Mouse (Mus musculus): ENCODE results near the gene Nipal1.

Gene Nipal1

DNA sequence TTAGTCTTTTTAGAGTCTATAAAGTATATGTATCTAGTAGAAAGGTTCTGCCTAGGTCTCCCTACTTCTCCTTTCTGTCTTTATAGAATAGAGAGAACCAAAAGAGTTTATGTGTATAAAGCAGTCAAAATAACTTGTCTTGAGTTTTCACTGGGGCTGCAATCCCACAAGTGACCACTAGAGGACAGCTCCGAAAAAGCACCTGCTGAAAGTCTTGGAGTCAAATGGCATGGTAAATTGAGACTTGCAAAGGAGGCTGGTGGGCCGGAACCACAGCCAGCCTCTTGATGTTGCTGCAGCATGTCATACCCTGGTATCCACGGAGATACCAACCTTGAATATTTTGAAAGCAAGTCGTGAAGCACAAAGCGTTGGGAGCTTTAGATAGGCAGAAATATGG is 17.7 kb downstream of the Nipal1 start:
- peak; percentile 44 for DNase-seq (ENCODE audit: low spot score)

DNA sequence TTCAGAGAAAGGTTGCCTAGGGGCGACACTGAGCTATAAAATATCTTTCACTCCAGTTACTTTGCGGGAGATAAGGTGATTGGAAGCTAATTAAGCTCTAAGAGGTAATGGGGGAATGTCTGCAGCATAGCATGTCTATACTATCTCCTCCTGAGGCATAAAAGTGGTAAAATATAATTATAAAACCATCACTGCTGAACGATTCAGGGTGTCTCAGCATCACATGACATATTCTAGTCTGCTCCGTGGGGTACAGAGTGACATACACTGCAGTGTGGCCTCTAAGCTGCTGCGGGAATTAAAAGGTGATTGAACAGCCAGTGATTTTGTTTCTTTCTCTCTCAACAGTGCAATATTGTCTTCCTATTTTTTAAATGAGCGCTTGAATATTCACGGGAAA is 18.8 kb downstream of the Nipal1 start:
- no peak for DNase-seq (ENCODE audit: low spot score)

DNA sequence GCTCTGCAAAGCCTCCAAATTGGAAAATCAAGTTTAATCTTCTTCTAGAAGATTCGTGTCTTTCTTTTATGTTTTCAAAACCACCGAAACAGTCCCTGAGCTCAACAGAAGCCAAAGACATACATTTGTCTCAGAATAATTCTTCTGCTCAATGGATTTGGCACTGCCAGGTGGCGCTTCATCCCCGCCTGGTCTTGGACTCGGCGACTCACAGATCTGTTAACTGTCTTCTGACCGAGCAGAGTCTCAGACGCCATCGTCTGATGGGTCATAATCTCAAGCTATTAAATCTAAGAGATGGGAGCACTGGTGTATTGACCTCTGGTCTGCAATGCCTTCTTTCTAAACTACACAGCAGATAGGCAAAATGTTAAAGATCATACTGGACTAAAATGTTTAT is 20.8 kb downstream of the Nipal1 start:
- DNase-seq (ENCODE audit: low spot score) = no peak

DNA sequence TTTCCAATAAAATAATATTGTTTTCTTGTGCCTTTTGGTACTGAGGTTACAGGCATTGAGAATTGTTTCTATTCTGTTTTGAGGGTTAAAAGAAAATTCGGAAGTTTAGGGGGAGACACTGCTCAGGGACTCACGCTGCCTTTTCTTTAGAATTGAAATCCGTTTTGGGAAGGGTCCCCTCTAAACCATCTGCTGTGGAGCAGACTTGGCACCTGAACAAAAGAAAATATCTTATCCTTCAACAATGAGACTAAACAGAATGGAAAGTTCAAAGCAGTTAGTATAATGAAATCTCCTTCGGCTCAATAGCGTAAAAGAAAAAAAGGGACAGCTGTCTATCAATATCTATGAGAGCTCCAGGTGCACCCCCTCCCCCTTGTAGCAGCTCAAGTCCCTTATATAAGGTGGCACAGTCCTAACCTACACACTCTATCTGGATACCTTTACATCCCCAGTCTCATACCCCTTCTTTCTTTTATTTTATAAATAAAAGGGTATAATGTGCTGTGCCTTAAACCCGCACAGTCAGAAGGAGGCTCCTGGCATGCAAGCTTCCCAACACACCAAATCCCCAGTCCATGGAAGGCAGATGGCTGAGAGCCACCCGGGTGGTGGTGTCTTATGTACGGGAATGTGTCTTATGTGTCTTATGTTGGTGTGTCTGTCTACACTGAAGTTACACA is 23.6 kb downstream of the Nipal1 start:
- no peak for DNase-seq (ENCODE audit: low spot score)

DNA sequence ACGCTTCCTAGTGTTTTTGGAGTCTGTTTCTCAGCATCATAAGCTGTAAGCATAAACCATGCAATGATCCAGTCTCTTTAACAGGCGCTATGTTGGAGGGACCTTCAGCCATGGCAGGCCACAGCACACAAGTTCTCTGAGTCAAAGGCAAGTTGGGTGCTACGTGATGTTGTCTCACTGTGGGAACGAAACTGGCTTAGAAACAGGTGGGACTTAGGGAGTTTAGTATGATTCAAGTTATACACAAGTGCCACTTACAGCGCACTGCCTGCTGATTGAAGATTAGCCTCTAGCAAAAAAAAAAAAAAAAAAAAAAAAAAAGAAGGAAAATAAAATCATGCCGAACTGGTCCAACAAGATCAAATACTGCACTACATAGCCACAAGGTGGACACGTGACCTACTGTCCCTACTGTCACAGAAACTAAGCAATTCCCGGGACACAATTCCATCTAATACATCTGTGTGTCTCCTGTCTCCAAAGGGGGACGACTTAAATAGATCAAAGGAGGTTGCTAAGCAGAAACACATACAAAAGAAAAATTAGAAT is 27.5 kb downstream of the Nipal1 start:
- DNase-seq (ENCODE audit: low spot score) = no peak

DNA sequence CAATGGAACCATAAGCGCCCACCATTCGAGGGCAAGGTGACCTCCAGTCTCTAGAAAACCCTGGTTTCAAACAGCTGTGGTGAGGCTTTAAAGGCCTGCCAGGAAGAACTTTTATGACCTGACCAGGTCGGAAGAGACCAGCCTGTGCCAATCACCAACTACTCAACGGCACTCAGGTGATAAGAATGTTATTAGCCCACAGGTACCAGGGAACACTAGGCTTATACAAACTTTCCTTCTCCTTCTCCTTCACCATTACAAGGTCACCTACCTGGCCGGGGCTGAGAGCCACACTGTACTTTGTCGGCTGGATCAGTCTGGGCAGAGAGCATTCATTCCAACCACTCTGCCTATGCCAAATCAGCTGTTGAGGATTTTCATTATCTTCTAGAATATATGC is 33.9 kb downstream of the Nipal1 start:
- DNase-seq (ENCODE audit: low spot score) = no peak

DNA sequence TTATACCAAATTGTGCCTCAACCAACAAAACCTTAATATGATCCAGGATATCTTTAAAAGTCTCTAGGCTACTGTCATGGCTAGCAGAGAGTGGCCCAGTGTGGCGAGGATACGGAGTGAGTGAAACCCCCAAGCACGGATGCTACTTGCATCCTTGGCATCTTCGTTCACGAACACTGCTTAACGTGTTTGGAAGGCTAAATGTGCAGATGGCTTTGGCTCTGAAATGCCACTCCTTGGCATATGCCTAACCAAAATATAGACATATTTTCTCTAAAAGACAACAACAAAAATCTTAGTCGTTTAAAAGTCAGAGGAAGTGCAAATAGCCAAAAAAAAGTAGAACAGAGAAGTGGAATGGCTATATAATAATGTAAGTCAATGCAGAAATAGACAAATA is 42.0 kb downstream of the Nipal1 start:
- no peak for DNase-seq (ENCODE audit: low spot score)

DNA sequence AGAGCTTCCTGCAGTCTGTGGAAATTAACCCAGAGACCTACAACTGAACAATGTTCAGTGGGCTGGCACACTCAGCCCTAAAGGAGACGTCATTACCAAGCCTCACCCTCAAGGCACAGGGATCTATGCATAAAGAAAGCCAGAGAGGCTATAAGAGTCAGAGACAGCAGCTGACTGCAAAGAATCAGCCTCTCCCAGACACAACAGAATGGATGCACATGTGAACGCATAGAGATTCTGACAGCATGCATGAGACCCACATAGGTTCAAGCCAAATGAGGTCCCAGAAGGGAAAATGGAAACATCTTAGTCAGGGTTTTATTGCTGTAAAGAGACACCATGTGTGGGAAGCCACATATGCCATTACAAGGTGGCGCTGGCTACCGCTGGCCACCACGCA is 42.9 kb downstream of the Nipal1 start:
- DNase-seq (ENCODE audit: low spot score) = no peak

DNA sequence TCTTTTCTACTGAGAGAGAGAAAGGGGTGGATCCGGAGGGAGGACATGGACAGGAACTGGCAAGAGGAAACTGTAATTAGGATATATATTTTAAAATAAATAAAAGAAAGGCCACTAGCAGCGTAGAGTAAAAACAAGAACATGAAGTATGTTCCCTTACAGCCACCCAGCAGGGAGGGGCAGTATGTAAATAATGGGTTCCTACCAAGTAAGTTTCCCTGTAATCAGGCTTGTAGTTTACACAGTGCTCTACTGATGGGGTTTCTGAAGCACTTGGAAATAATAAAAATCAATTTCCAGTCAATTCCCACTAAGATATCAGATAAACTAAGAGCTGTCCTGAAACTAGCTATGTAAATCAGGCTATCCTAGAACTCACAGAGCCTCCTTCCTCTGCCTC is 47.1 kb downstream of the Nipal1 start:
- no peak for DNase-seq (ENCODE audit: low spot score)

DNA sequence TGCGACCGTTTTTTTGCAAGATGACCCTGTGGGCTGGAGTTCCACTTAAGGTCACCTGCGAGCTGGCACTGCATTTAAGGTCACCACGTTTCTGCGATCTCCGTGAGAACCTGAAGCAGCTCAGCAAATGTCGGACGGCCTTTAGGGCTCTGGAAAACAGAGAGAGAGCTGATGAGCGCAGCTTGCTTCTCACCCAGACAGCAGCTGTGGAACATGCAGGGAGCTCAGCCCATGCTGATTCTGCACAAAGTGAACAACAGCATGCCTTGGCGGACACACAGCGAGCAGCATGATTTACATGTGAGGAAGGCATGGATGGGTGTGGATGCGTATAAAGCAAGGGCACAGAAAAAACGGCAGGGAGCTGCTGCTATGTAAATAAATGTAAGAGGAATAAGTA is 48.9 kb downstream of the Nipal1 start:
- DNase-seq (ENCODE audit: low spot score) = no peak

DNA sequence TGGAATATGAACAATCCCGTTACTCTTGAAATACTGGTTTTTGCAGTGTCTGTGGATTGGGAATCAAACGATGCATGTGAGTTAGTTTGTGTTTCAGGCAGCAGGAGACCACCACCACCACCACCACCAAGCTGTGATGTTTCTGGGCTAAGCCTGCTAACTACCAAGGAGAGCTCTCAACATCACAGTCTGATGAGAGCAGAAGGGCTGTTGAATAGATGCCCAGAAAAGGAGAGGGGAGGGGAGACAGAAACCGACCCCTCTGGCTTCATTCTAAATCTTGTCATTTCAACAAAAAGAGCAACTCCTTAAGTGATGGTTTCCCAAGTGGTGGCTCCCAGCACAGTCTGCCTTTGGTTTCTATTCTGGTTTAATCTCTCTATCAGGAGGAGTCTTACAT is 50.7 kb downstream of the Nipal1 start:
- no peak for DNase-seq (ENCODE audit: low spot score)

DNA sequence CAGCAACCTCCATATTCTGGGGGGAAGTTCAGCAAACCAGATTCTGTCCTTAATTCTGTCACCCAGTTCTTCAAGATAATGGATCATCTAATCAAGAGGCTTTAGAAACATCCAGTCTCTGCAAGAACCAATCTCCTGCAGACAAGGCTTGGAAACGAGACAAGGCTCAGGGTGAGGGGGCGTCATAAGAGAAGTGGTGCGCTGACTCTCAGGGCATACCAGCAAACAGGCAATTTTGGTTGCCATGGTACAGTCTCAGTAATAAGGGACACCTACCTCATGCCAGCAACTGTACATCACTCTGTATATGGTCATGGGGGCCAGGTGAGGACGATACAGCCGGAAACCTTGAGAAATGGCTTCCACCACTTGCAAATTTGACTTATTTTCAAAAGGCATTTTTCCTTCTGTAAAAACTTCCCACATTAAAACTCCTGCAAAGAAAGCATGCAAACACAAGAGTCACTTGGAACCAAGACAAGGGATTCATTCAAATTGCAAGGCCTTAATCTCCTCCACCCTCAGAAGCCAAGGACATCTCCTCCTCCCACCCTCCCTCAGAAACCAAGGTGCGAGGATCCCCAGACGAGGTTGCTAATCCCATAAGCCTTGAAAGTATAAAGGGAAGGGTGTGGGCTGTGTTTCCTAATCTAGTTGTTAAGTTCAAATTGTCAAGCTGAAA is 51.4 kb downstream of the Nipal1 start:
- no peak for DNase-seq (ENCODE audit: low spot score)

DNA sequence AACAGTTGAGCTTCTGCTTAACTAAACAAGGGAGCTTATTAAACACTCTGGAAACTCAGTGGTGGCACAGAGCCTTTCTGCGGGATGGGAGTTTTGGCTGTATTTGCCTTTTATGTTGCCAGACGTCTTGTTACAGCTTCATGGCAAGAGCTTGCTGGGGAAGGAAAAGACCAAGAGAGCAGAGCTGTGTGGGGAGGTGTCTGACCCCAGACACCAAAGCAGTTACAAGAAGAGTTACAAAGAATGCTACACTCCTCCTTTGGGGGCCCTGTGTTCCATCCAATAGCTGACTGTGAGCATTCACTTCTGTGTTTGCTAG is 51.9 kb downstream of the Nipal1 start:
- DNase-seq (ENCODE audit: low spot score) = no peak

DNA sequence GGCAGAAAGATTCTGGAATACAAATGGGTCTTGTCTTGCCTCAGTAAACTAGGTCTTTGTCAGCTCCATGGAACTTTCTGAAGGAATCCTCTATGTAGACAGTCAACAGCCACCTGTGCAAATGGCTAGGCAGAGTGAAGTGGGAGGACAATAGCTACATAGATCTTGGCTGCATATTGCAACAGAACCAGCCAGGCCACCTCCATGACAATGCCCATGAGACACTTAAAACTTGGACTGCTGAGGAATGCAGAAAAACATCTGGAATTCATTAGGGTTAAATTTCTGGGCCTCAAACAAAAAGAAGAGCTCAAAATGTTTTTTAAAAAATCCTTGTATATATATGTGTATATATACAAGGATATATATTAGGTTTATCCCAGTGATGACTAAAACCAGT is 54.6 kb downstream of the Nipal1 start:
- peak; percentile 25 for DNase-seq (ENCODE audit: low spot score)

DNA sequence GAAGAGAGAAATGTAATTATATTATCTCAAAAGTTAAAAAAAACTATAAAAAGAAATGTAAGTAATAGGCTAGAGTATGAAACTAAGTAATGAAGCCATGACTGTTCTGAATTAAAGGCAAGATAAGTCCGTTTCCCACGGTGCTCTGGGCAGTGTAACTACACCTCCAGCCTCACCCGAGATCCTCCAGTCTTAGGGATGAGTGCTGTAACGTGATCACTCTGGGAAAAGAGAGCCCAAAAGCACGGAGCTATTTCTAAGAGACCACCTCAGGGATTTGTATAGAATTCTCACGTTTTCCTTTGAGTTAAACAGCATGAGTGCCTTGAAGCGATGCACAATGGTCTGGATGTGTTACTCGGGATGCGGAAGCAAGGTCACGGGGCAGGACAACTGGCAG is 58.5 kb downstream of the Nipal1 start:
- DNase-seq (ENCODE audit: low spot score) = peak; percentile 39

DNA sequence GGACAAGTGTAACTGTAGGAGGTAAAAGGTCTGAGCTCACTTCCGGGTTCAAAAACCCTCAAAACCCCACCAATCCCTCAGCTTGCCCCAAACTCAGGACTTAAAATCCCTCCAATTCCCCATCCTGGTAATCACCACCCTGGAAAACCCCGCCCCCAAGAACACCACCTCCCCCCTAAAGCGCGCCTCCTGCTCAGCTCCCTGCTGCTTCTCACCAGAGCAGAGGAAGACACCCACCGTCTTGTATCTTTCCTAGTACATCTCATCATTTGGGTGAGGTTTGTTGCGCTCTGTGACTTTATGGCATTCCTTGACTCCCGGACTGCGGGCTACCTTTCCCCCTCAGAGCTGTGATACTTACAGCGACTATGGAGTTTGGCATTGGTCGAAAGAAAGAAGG is 59.1 kb downstream of the Nipal1 start:
- no peak for DNase-seq (ENCODE audit: low spot score)

DNA sequence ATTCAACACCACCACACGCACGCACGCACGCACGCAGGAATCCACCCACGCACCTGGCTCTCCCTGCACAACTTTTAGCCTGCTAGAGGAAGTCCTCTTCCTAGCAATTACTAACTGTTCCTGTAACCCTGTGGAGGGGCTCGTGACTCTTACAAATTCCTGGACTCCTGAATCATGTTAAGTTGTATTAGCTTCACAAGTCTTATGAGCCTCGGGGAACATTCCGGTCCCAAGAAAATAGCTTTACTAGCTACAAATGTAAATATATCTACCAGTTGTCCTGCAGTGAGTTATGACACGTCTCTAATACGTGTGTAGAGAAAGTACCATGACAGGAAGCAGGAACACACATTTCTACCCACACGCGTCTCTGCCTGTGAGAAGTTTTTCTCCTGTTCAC is 61.9 kb downstream of the Nipal1 start:
- DNase-seq (ENCODE audit: low spot score) = no peak

DNA sequence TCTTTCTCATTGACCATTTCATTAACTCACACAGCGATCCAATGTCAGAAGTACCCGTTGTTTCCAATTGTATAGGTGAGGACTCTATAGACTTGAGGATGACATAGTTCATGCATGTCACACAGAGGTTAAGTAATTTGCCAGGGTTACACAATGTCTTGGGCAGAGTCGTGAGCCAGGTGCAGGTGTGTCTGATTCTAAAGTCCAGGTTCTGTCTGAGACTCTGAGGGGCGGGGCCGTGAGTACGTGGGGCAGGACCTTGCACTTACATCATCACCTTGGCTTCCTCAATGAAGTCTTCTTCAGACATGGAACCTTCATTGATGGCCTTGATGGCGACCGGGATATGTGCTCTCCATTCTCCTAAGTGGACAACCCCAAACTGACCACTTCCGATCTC is 62.4 kb downstream of the Nipal1 start:
- no peak for DNase-seq (ENCODE audit: low spot score)

DNA sequence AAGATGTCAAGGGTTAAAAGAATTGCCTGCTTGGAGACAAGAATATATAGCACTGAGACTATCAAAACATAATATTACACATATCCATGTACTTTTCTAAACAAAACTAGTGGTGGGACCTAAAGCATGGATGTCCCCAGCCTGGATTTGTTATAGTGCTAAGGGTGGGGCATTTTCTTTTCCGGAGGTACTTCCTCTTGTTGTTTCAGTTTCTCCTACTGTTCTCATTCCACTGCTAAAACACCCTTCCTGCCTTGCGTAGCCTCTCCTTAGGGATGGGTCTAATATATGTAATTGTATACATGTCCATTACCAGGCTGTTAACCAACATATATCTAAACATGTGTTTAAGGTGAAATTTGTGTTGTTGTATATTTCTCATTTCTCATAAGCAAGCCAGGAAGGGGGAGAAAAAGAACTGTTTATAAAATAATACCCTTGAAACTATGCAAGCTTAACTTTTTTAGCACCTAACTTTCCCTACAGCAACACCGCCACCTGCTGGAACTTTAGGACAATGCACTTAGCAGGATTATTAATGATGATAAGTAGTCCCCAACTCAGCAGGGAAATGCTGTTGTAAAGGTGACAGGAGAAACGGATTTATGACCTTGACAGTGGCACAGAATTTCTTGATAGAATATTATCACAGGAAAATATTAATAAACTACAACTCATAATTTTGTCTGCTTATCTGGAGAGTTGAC is 63.1 kb downstream of the Nipal1 start:
- DNase-seq (ENCODE audit: low spot score) = peak; percentile 85

DNA sequence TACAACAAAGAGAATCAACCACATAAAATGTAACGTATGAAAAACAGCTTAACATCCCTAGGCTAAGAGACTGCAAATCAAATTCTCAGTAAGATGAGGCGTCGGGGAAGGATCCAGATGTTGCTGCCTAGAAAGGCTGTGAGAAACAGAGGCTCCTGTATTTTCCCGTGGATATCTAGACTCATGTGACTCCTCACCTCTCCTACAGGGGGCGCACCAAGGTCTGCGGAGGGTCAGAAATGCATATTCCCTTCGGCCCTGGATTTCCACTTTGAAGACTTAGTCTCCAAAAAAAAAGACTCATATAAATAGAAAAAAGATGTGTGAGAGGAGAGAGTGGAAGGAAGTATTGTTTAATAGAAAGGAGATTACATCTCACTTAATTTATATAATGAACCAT is 73.0 kb downstream of the Nipal1 start:
- no peak for DNase-seq (ENCODE audit: low spot score)

Measured in embryo, embryonic 10 days (tissue).